Mouse (Mus musculus) lung, adult 2 months (tissue): ENCODE results near the gene Smc1b.

Experiments
- CTCF ChIP-seq: fragments of 200-500 bp; IDR thresholded peaks from 2 replicates; pipeline ENCODE4 v1.5.1; 2011; ENCODE audit warnings: mild to moderate bottlenecking, low read length, control low read depth; ENCODE audit not compliant: insufficient read depth
- POLR2A ChIP-seq: fragments of 200-500 bp; IDR thresholded peaks from 2 replicates; pipeline ENCODE4 v1.6.1; 2011; ENCODE audit warnings: low read depth, mild to moderate bottlenecking, control low read depth, low read length, borderline replicate concordance; ENCODE audit errors: extremely low read depth

DNA sequence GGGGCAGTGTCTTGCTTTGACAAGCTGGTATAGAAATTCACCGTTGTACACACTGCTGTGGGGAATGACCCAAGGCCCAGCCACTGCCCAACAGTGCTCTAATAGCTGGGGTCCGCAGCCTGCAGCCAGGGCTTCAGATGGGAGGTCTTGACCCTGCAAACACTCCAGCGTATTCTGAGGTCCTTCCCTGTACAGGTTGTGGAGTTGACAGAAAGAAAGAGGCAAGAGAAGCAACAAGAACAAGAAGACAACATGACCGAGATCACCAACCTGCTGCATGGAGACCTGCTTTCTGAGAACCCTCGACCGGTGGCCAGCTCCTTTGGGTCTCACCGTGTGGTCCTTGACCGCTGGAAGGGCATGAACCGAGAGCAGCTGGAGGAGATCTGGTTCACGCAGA, 9.5 kb upstream of the Smc1b start:
- TF ChIP-seq CTCF (no peak), POLR2A (no peak)
